Mouse (Mus musculus) ES-E14 (cell line): ENCODE data around the gene Prok1. TPM values are rescaled to one million over a fixed set of nuclear protein-coding genes. Genes with fewer than 3 reads are reported as not detected.

ENCODE experiments used
- DNase-seq: peaks from one replicate; pipeline ENCODE4 v3.0.0-alpha.2; 2013; ENCODE audit warnings: low read depth, low spot score
- H3K27ac ChIP-seq: 2 replicates; pipeline ENCODE4 v1.5.1; 2012; ENCODE audit warnings: low read depth, mild to moderate bottlenecking, low read length, moderate library complexity, mixed read lengths; ENCODE audit not compliant: poor library complexity, insufficient read depth, severe bottlenecking
- H3K36me3 ChIP-seq: 2 replicates; pipeline ENCODE4 v1.6.1; 2012; ENCODE audit warnings: mild to moderate bottlenecking, low read length, moderate library complexity, mixed read lengths; ENCODE audit not compliant: control insufficient read depth, poor library complexity, insufficient read depth, severe bottlenecking
- H3K4me1 ChIP-seq, 2 experiments: fragments of 150-350 bp in 1 of 2; sonication (generic) in 1 of 2; 2 replicates each; pipeline ENCODE4 v1.6.1; 2012; ENCODE audit warnings: low read length in 2 of 2, mild to moderate bottlenecking in 1 of 2, mixed read lengths in 1 of 2; ENCODE audit not compliant: control insufficient read depth in 2 of 2, insufficient read depth in 2 of 2, poor library complexity in 1 of 2
- H3K4me3 ChIP-seq, 2 experiments: fragments of 150-350 bp in 1 of 2; sonication (generic) in 1 of 2; 2 replicates each; pipeline ENCODE4 v1.5.1; 2012; ENCODE audit warnings: low read length in 2 of 2, low read depth in 1 of 2, mild to moderate bottlenecking in 1 of 2, mixed read lengths in 1 of 2; ENCODE audit not compliant: insufficient read depth in 1 of 2, poor library complexity in 1 of 2, severe bottlenecking in 1 of 2
- H3K9ac ChIP-seq: 2 replicates; pipeline ENCODE4 v1.6.1; 2012; ENCODE audit warnings: low read depth, mild to moderate bottlenecking, low read length, mixed read lengths; ENCODE audit not compliant: poor library complexity, insufficient read depth, severe bottlenecking
- H3K9me3 ChIP-seq: fragments of 150-350 bp; sonication (generic); 2 replicates; pipeline ENCODE4 v1.6.1; 2012; ENCODE audit warnings: low read depth, mild to moderate bottlenecking, low read length; ENCODE audit not compliant: control insufficient read depth, insufficient read depth
- CHD2 ChIP-seq: IDR thresholded peaks from 2 replicates; pipeline ENCODE4 v1.6.1; 2014; ENCODE audit warnings: mild to moderate bottlenecking, low read depth, low read length, inconsistent platforms
- HCFC1 ChIP-seq: IDR thresholded peaks from 2 replicates; pipeline ENCODE4 v1.6.1; 2012; ENCODE audit warnings: low read length, inconsistent platforms, borderline replicate concordance; ENCODE audit not compliant: insufficient read depth
- MAFK ChIP-seq: IDR thresholded peaks from 2 replicates; pipeline ENCODE4 v1.6.1; 2014; ENCODE audit warnings: mild to moderate bottlenecking, low read depth, low read length, inconsistent platforms; ENCODE audit not compliant: insufficient read depth
- ZC3H11A ChIP-seq: IDR thresholded peaks from 2 replicates; pipeline ENCODE4 v1.6.1; 2012; ENCODE audit warnings: low read depth, mild to moderate bottlenecking, inconsistent platforms, low read length, borderline replicate concordance
- ZNF384 ChIP-seq: IDR thresholded peaks from 2 replicates; pipeline ENCODE4 v1.6.1; 2012; ENCODE audit warnings: low read depth, low read length, inconsistent platforms
- in situ Hi-C, 2 experiments: fragments of 600-800 bp; cut with MboI; formaldehyde crosslinking; loops; one replicate each; pipeline ENCODE4 v1.15.1; 2025; ENCODE audit warnings: low sequenced_read_pairs in 2 of 2, inconsistent platforms in 1 of 2; ENCODE audit not compliant: unreplicated experiment in 2 of 2
- total RNA-seq: library from RNA; depleted of rRNA; stranded (reverse); fragments of 300-350 nt; gene quantifications from 2 replicates; pipeline ENCODE4 v1.2.3, GENCODE M21; 2012

The Prok1 gene
- total RNA-seq, 1 experiment, result not detected

DNA sequence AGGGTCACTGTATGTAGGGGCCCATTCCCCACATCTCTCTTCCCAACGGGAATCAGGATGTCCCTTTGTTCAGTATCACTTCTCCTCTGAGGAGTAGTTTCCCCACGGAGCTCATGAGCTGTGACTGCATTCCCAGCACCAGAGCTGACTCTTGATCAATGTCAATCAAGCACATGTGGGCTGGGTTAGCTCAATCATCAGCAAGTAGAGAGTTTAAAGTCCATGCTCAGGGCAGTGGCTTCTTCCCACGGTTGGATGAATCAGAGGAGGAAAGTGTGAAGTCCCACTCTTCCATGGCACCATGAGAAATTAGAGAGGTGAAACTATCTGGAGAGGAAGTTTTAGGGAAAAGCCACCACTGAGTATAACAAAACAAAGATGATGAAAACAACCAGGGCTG, 9.5 kb upstream of the Prok1 start:
- Histone ChIP-seq H3K36me3 (no peaks in the 10 kb centered on the region), H3K4me1 (no peaks in the 10 kb centered on the region), H3K9me3 (no peaks in the 10 kb centered on the region), H3K4me3 (no peak overlapping the region), H3K9ac (no peak overlapping the region), H3K27ac (no peak overlapping the region)
- TF ChIP-seq CHD2 (no peak), HCFC1 (no peak), ZC3H11A (no peak), ZNF384 (no peak), MAFK (no peak)
- no peak for DNase-seq
- in situ Hi-C loops, result loop anchor here in 1 of 2 experiments (25.0 kb wide), 1 partner anchor 213 kb away; the partner anchor contains the start of gene Kcnc4

DNA sequence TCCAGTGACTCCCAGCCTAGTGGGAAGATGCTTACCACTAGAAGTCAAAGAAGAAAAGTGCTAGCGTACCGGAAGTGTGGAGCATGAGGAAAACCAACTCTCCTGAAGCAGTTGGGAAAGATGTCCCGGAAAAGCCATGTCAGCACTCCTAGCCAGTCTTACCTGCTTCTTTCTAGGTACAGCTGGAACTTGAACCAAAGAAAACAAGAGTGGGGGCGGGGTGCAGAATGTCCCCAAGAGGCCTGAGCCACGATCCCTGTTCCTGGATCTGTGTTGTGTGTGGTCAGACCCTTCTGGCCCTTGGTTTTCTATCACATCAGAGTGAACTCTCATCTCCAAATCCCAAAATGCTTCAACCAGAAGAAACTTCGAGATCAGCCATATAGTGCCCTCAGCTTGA, 7.4 kb upstream of the Prok1 start:
- Histone ChIP-seq H3K9me3 (no peaks in the 10 kb centered on the region), H3K36me3 (no peaks in the 10 kb centered on the region), H3K9ac (no peak overlapping the region), H3K4me1 (no peaks in the 10 kb centered on the region), H3K27ac (no peak overlapping the region), H3K4me3 (no peak overlapping the region)
- TF ChIP-seq MAFK (no peak), HCFC1 (no peak), ZNF384 (no peak), CHD2 (no peak), ZC3H11A (no peak)
- in situ Hi-C loops, result loop anchor here in 1 of 2 experiments (25.0 kb wide), 1 partner anchor 215 kb away; the partner anchor contains the start of gene Kcnc4
- no peak for DNase-seq

DNA sequence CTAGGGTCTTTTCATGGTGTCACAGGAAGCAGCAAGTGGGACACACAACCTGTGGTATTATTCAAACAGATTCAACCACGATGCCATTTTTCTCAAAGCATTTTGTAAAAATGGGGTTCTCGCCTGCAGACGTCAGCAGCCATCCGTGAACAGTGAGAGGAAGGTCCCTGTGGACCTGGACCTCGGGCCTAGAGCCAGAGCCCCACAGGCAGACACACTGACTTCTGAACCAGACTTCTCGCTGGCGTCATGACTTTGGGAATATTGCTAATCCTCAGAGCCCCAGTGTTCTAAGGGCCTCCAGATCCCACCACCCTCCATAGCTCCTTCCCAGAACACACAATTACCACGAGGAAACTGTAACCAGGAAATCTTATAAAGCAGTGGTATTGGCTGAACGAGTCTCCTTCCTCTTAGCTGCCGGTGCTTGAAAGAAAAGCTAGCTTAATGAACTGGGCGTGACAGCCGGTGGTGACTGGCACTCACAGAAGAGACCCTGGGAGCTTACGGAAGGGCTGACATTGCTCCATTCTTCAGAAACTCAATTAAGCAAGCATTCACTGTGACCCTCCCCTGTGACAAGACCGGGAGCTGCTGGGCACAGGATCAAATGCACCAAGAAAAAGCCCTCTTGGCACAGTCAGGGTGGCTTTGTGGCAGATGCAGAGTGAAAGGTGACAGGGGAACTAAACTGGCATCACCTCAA, 2.0 kb upstream of the Prok1 start:
- H3K27ac ChIP-seq, result no peak overlapping the region
- no peaks in the 10 kb centered on the region for H3K9me3 ChIP-seq
- no peak overlapping the region for H3K4me3 ChIP-seq
- no peak for DNase-seq
- in situ Hi-C loops, result loop anchor here in 1 of 2 experiments (25.0 kb wide), 1 partner anchor 221 kb away; the partner anchor contains the start of gene Kcnc4
- H3K4me1 ChIP-seq, result no peaks in the 10 kb centered on the region
- no peaks in the 10 kb centered on the region for H3K36me3 ChIP-seq
- no peak overlapping the region for H3K9ac ChIP-seq
- TF ChIP-seq ZNF384, result no peak

DNA sequence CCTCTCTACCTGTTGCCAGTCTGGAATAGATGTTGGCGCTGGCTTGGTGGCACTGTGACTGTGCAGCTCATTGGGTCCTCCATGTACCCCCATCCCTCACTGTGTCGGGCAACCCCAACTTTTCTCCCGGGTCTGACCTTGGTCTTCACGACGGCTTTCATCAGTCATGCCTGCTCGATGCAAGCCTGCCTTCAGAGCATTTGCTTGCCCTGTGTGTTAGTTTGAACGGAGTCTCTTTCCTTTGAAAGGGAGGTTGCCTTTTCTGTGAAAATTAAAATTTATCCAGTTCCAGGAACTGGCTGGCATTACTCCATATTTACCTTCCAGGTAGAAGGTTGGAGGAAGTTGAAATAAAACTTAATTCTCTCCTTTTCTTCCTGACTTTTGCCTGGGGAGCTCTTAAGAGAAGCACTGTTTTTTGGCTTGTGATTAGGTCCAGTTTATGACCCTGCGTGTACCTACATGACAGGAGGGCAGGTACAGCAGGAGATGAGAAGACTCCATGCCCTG, 981 bp downstream of the Prok1 start:
- H3K36me3 ChIP-seq, result no peaks in the 10 kb centered on the region
- in situ Hi-C loops, result loop anchor here (10.0 to 25.0 kb wide), 3 partner anchors 224 to 336 kb away; partner anchors contain the start of gene Kcnc4 (in 1 of the 2)
- H3K4me1 ChIP-seq, result no peaks in the 10 kb centered on the region
- no peak overlapping the region for H3K4me3 ChIP-seq
- TF ChIP-seq HCFC1 (no peak), CHD2 (no peak), ZNF384 (no peak), ZC3H11A (no peak), MAFK (no peak)
- H3K9me3 ChIP-seq, result no peaks in the 10 kb centered on the region
- DNase-seq, result no peak
- no peak overlapping the region for H3K9ac ChIP-seq
- H3K27ac ChIP-seq, result no peak overlapping the region
